Mouse (Mus musculus) hindbrain, embryonic 10.5 days (tissue): ENCODE measurements around the gene Trpc3. TPM values are rescaled to one million over a fixed set of nuclear protein-coding genes. Genes with fewer than 3 reads are reported as not detected.
"Not testable (repeated sequence)": the region's sequence is repeated elsewhere in the genome, so short reads cannot be mapped to it uniquely, and the experiment has no call there.

Experiments used
- DNase-seq: peaks from one replicate; pipeline ENCODE4 v3.0.0-alpha.2; 2017; ENCODE audit warnings: low spot score
- H3K27ac ChIP-seq: fragments of 300-500 bp; sonication (generic); 2 replicates; pipeline ENCODE4 v1.5.1; 2016; ENCODE audit warnings: mild to moderate bottlenecking, moderate library complexity
- H3K27me3 ChIP-seq: fragments of 300-500 bp; sonication (generic); 2 replicates; pipeline ENCODE4 v1.6.1; 2016; ENCODE audit warnings: mild to moderate bottlenecking; ENCODE audit not compliant: poor library complexity, insufficient read depth, severe bottlenecking
- H3K36me3 ChIP-seq: fragments of 300-500 bp; sonication (generic); 2 replicates; pipeline ENCODE4 v1.6.1; 2016; ENCODE audit warnings: mild to moderate bottlenecking, moderate library complexity
- H3K4me1 ChIP-seq: fragments of 300-500 bp; sonication (generic); replicated peaks from 2 replicates; pipeline ENCODE4 v1.6.1; 2016; ENCODE audit warnings: mild to moderate bottlenecking
- H3K4me3 ChIP-seq: fragments of 300-500 bp; sonication (generic); 2 replicates; pipeline ENCODE4 v1.5.1; 2016; ENCODE audit warnings: mild to moderate bottlenecking, moderate library complexity
- H3K9me3 ChIP-seq: fragments of 300-500 bp; sonication (generic); 2 replicates; pipeline ENCODE4 v1.6.1; 2016; ENCODE audit warnings: mild to moderate bottlenecking, moderate library complexity
- WGBS: fragments of 180-500 bp; shearing (Covaris S2); methylation state at CpG from one replicate; pipeline ENCODE4 v1.1.7; 2016; 5-methylcytosine and 5-hydroxymethylcytosine counted together
- polyA plus RNA-seq: library from polyadenylated mRNA; unstranded; fragments of >200 nt; fragmentation: Nextera tagmentation; extraction: Ambion mirVana; gene quantifications from 2 replicates; pipeline ENCODE4 v1.2.1, GENCODE M21; 2016

The Trpc3 gene
- 2.4 and 3.5 TPM in 2 replicates for polyA plus RNA-seq

- Histone ChIP-seq H3K9me3 (no peaks in the 10 kb centered on the region), H3K36me3 (no peaks in the 10 kb centered on the region), H3K27me3 (peaks cover 36% of the 10 kb centered on the region), H3K27ac (peak within 1 kb of the TSS; percentile 87), H3K4me3 (peak within 1 kb of the TSS; percentile 73), H3K4me1 (peaks cover 13% of the 10 kb centered on the region; the same call in 1 of the 2 replicates)
- peak; percentile 78 for DNase-seq
- WGBS = under 1% methylated on average over 91 of the region's 91 CpGs
Observed at GRCm38 (mm10) chr3:36689392-36690291, at the start of gene Trpc3. Trpc3 (minus strand) TSS chr3:36690167.

GRCm38 (mm10) chr3:36738071-36738470, 48.1 kb upstream of the Trpc3 start:
- Histone ChIP-seq H3K9me3 (no peaks in the 10 kb centered on the region), H3K27ac (no peak overlapping the region), H3K4me1 (no peaks in the 10 kb centered on the region), H3K36me3 (no peaks in the 10 kb centered on the region), H3K27me3 (no peaks in the 10 kb centered on the region), H3K4me3 (no peak overlapping the region)
- 72% methylated on average over 4 of the region's 4 CpGs for WGBS
- DNase-seq = no peak

- H3K4me1 ChIP-seq = no peaks in the 10 kb centered on the region
- 94% methylated on average over 4 of the region's 4 CpGs for WGBS
- no peaks in the 10 kb centered on the region for H3K27me3 ChIP-seq
- no peak overlapping the region for H3K27ac ChIP-seq
- no peaks in the 10 kb centered on the region for H3K9me3 ChIP-seq
- no peak overlapping the region for H3K4me3 ChIP-seq
- no peaks in the 10 kb centered on the region for H3K36me3 ChIP-seq
- DNase-seq = no peak
Observed at GRCm38 (mm10) chr3:36733075-36733474, 43.1 kb upstream of the Trpc3 start.

GRCm38 (mm10) chr3:36726545-36726944, 36.6 kb upstream of the Trpc3 start:
- no peak for DNase-seq
- Histone ChIP-seq H3K9me3 (no peaks in the 10 kb centered on the region), H3K4me1 (no peaks in the 10 kb centered on the region), H3K27ac (no peak overlapping the region), H3K4me3 (no peak overlapping the region), H3K36me3 (no peaks in the 10 kb centered on the region), H3K27me3 (no peaks in the 10 kb centered on the region)
- WGBS = 81% methylated on average over 8 of the region's 8 CpGs

DNA sequence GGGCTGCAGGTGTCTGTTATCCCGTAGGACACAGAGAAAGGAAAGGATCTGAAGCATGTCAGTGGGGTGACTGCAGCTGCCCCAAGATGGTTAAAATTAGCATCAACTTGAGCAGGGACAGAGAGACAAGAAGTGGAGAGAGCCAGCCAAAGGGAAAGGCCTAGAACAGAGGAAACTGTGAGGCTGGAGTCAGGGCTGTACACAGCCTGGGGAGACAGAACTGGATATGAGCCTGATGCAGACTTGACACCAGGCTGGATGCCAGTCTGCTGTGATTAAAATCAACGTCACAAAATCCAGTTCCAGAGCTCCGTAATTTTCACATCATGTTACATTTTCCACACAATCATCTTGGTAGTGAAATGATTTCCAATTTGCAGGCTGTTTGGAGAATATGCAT, 31.9 kb upstream of the Trpc3 start:
- no peak overlapping the region for H3K4me3 ChIP-seq
- H3K27ac ChIP-seq = no peak overlapping the region
- H3K36me3 ChIP-seq = no peaks in the 10 kb centered on the region
- WGBS = 80% methylated on average over 3 of the region's 3 CpGs
- H3K27me3 ChIP-seq = no peaks in the 10 kb centered on the region
- H3K4me1 ChIP-seq = no peaks in the 10 kb centered on the region
- H3K9me3 ChIP-seq = 0 out of 2 replicates have a peak, but pooled peaks cover 3% of the 10 kb centered on the region
- no peak for DNase-seq

GRCm38 (mm10) chr3:36709521-36709920, 19.6 kb upstream of the Trpc3 start:
- no peak overlapping the region for H3K4me3 ChIP-seq
- DNase-seq = no peak
- 92% methylated on average over 3 of the region's 3 CpGs for WGBS

DNA sequence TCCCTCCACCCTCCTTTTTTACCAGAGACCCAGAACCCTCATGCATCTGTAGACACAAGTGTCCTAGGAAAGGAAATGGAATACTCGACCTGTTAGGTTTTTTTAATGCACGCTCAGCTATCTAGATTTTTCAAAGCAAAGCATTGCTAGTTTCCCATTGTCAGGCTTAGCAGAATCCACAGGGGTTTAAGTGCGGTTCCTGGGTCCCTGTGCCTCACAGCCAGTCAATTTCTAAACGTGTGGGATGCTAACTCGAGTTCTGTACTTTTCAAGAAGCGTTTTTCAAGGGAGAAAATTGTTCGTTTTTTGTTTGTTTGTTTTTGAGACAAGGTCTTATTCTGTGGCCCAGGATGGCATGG, 304 bp upstream of the Trpc3 start:
- Histone ChIP-seq H3K27ac (peak overlapping the region; percentile 87; the same call in 1 of the 2 replicates), H3K9me3 (no peaks in the 10 kb centered on the region), H3K4me3 (peak overlapping the region; percentile 73), H3K4me1 (peaks cover 13% of the 10 kb centered on the region; the same call in 1 of the 2 replicates), H3K27me3 (peaks cover 36% of the 10 kb centered on the region), H3K36me3 (no peaks in the 10 kb centered on the region)
- no peak for DNase-seq
- 11% methylated on average over 7 of the region's 7 CpGs for WGBS

More at GRCm38 (mm10) chr3:36709521-36709920, 19.6 kb upstream of the Trpc3 start:
- Histone ChIP-seq H3K36me3 (no peaks in the 10 kb centered on the region), H3K27ac (no peak overlapping the region), H3K27me3 (no peaks in the 10 kb centered on the region), H3K9me3 (peaks cover 2% of the 10 kb centered on the region; the same call in 1 of the 2 replicates), H3K4me1 (no peaks in the 10 kb centered on the region)

DNA sequence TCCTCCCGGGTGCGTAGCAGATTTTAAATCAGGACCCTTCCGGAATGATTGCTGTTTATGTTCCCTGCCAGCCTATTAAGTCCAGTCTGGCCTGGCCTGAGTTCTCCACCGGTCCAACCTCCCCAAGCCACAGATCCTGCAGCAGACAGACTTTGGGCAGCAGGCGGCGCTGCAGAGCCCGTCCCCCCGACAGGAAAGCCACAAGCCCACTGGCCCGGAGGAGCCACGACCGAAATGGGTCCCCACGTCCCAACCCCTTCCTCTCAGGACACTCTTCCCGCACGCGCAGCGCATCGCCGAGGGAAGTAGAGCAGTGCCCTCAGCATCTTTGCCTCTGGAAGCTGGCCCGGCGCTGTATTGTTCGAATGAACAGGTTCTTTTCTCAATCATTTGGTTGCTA, 1.1 kb downstream of the Trpc3 start:
- 4% methylated on average over 21 of the region's 21 CpGs for WGBS
- peak; percentile 86 for DNase-seq
- H3K4me1 ChIP-seq = peaks cover 13% of the 10 kb centered on the region; the same call in 1 of the 2 replicates
- H3K27me3 ChIP-seq = peaks cover 36% of the 10 kb centered on the region
- no peaks in the 10 kb centered on the region for H3K36me3 ChIP-seq
- H3K27ac ChIP-seq = peak overlapping the region; percentile 87; the same call in 1 of the 2 replicates
- peak overlapping the region; percentile 73 for H3K4me3 ChIP-seq
- no peaks in the 10 kb centered on the region for H3K9me3 ChIP-seq

DNA sequence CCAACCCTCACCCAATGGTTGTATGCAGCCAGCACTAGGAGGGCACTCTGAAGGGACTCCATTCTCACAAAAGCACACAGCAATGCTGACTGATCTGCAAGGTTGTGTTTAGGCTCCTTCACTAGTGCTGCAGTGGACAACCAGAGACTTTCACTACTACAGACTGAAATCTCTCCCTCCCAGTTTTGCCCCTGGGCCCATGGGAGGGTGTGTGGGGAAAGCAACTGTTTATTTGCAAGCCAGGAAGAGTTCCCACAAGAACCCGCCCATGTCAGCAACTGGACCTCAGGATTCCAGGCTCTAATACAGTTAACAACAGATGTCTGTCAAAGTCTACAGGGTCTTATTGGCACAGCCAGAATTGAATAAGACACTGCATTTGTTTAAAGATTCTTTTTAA, 14.1 kb downstream of the Trpc3 start:
- no peak overlapping the region for H3K4me3 ChIP-seq
- no peaks in the 10 kb centered on the region for H3K9me3 ChIP-seq
- WGBS = 63% methylated on average over 1 of the region's 1 CpGs
- no peak for DNase-seq
- peaks cover 5% of the 10 kb centered on the region; the same call in 1 of the 2 replicates for H3K4me1 ChIP-seq
- H3K27ac ChIP-seq = no peak overlapping the region
- no peaks in the 10 kb centered on the region for H3K27me3 ChIP-seq
- H3K36me3 ChIP-seq = no peaks in the 10 kb centered on the region

DNA sequence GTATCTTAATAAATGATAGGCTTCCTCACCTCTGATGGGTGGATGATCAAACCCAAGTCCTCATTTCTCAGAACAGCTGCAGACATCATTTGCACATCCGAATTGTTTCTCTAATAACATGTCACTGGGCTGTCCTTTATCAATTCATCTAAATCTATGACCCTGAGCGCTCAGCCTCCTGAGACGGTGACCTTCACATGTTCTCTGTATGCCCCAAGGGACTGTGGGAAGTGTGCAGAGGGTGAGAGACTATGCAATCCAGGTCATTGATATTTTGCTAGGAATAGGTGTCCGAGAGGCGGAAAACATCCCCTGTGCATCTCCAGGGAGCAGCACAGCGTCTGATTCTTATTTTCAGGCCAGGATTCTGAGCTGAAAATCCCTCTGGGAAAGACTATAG, 22.2 kb downstream of the Trpc3 start:
- Histone ChIP-seq H3K9me3 (no peaks in the 10 kb centered on the region), H3K4me3 (no peak overlapping the region), H3K27ac (no peak overlapping the region), H3K36me3 (no peaks in the 10 kb centered on the region), H3K4me1 (peaks cover 7% of the 10 kb centered on the region; the same call in 1 of the 2 replicates), H3K27me3 (no peaks in the 10 kb centered on the region)
- no peak for DNase-seq
- 70% methylated on average over 6 of the region's 6 CpGs for WGBS

DNA sequence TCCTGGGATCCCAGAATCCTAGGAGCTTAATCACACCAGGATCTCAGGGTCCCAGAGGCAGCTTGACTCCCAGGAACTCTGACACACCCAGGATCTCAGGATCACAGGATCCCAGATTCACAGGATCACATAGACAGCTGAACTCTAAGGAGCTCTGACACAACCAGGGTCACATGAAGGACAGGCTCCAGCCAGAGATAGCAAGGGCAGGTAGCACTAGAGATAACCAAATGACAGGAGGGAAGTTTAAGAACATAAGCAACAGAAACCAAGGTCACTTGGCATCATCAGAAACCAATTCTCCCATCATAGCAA, 44.8 kb downstream of the Trpc3 start:
- not testable (repeated sequence) for H3K36me3 ChIP-seq, H3K4me1 ChIP-seq, H3K4me3 ChIP-seq, H3K27me3 ChIP-seq, H3K9me3 ChIP-seq, H3K27ac ChIP-seq, DNase-seq

GRCm38 (mm10) chr3:36644554-36645244, 45.3 kb downstream of the Trpc3 start:
- Histone ChIP-seq H3K4me3 (no peak overlapping the region), H3K4me1 (no peaks in the 10 kb centered on the region), H3K27ac (no peak overlapping the region), H3K27me3 (no peaks in the 10 kb centered on the region), H3K9me3 (no peaks in the 10 kb centered on the region), H3K36me3 (no peaks in the 10 kb centered on the region)
- 87% methylated on average over 3 of the region's 3 CpGs for WGBS
- no peak for DNase-seq

DNA sequence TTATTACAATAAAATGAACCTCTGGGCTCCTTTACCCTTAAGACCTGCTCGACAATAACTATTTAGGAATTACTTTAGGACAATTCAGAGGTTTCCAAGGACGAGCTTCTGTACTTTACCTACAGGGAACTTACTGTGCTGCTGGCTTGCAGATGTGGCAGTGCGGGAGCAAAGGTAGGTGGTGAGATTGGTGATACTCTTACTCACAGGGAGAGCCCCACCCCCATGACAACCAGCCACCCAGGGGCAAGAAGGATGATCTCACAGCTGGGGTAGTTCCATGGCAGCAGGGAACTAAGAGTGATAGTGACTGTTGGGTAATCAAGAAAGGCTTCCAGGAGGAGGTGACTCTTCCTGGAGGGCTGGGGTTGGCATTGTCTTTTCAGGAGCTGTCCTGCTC, 46.6 kb downstream of the Trpc3 start:
- no peaks in the 10 kb centered on the region for H3K36me3 ChIP-seq
- no peaks in the 10 kb centered on the region for H3K27me3 ChIP-seq
- H3K4me1 ChIP-seq = no peaks in the 10 kb centered on the region
- no peak overlapping the region for H3K4me3 ChIP-seq
- no peak overlapping the region for H3K27ac ChIP-seq
- WGBS = 85% methylated on average over 3 of the region's 3 CpGs
- DNase-seq = no peak
- no peaks in the 10 kb centered on the region for H3K9me3 ChIP-seq
